Mouse (Mus musculus): Measurements from ENCODE around the gene Pgf.
"Not testable (repeated sequence)": the region's sequence is repeated elsewhere in the genome, so short reads cannot be mapped to it uniquely, and the experiment has no call there.

Gene Pgf

GRCm38 (mm10) chr12:85158801-85159200, 18.8 kb downstream of the Pgf start:
- no peak for DNase-seq (ENCODE audit: low spot score in 2 of 2)

- DNase-seq (ENCODE audit: low spot score in 2 of 2), result no peak
Measured at GRCm38 (mm10) chr12:85157797-85158460, 19.7 kb downstream of the Pgf start.

DNA sequence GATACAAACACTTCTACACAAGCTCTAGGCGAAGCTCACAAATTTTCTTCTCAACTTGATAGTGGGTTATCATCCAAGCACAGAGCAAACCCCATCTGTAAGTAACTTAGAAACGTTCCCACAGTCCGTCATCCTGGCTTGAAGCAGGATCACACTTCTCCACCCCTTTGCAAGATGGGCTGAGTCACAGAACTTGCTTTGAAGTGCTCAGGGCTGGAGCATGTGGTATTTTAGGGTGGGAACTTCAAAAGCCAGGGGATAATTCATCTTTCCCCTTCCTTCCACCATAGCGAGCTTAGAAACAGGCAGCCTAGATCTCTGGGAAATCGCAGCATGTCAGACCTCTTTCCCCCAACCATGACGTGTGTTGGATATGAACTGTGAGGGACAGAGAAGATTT, 21.3 kb downstream of the Pgf start:
- no peak for DNase-seq (ENCODE audit: low spot score in 2 of 2)

DNA sequence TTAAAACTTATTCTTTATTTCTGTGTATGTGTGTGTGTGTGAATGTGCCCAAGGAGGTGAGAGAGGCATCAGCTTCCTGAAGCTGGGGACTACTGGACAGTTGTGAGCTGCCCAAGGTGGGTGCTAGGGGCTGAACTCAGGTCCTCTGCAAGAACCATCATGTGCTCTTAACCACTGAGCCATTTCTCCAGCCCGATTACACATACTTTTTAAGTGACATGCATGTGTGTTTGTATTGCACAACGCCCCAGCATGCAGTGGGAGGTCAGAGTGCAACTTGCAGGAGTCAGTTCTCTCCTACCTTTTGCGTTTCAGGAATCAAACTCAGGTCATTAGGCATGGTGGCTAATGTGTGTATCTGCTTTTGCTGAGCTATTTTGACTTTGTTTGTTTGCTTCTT, 24.6 kb downstream of the Pgf start:
- DNase-seq (ENCODE audit: low spot score in 2 of 2), result no peak

- peak; percentile 50 to 72 for DNase-seq (ENCODE audit: low spot score in 2 of 2)
Measured at GRCm38 (mm10) chr12:85151002-85151774, 26.4 kb downstream of the Pgf start, which contains the start of gene Rps6kl1. Gene Rps6kl1, minus strand, starts transcription at chr12:85151264.

- DNase-seq (ENCODE audit: low spot score in 2 of 2), result no peak
Measured at GRCm38 (mm10) chr12:85150321-85151001, 27.1 kb downstream of the Pgf start.

DNA sequence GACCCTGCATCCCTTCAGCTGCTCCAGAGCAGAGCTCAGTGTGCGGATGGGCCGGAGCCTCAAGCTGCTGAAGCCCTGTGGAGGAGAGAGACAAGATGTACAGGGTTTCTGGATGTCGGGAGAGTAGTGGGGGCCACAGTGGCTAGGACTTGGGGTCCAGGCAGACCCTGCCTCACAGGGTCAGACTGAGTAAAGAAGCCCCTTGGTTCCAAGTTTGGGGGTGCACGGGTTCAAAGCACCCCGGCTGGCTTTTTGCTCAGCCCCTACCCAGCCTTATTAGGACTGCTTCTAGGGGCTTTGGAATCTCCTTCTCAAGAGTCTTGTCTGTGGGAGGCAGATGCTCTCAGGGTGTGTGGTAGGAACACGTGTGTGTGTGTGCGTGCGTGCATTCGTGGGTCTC, 30.7 kb downstream of the Pgf start:
- no peak for DNase-seq (ENCODE audit: low spot score in 2 of 2)

DNA sequence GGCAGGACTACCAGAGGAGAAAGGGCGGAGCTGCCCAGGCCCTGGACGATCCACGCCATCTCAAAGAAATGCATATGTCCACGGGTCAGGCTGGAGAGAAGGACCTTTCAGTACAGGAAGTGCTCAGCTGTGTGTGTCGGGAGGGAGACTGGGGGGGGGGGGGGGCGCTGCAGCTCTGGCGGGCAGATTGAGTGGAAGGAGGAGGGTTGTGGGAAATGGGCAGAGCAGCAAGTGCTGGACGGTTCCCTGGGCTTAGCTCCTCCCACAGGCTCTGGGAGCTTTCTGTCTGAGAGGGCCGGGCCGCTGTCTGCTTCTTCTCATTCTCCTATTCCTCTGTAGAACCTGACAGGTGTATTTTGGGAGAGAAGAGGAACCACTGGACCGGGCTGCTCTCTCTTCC, 31.2 kb downstream of the Pgf start:
- DNase-seq (ENCODE audit: low spot score in 2 of 2), result peak in 1 of 2 experiments; percentile 5

GRCm38 (mm10) chr12:85145630-85146029, 32.0 kb downstream of the Pgf start:
- peak in 1 of 2 experiments; percentile 60 for DNase-seq (ENCODE audit: low spot score in 2 of 2)

DNA sequence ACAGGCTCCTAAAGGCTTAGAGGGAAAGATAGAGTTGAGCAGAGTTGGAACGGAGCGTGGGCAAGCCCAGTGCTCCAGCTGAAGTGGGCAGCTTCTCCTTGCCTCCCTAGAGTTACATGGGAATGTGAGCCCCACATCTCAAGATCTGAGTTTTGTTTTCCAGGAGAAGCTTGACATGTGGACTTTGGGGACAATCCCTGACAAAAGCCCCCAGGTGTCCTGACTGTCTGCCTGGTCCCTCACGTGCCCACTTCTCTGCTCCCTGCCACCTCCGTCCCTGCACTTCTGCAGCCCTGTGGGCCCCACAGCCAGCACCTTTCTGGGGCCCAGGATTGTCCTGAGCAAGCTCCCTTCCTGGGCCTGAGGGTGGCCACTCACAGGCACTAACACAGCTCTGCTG, 32.8 kb downstream of the Pgf start:
- no peak for DNase-seq (ENCODE audit: low spot score in 2 of 2)

DNA sequence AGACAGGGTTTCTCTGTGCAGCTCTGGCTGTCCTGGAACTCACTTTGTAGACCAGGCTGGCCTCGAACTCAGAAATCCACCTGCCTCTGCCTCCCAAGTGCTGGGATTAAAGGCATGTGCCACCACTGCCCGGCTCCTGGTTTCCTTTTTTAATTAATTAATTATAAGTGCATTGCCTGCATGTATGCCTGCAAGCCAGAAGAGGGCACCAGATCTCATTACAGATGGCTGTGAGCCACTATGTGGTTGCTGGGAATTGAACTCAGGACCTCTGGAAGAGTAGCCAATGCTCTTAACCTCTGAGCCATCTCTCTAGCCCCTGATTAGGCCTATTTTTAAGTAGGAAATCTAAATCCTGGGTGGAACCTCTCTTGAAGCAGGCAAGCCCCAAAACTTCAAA, 33.3 kb downstream of the Pgf start:
- not testable (repeated sequence) for DNase-seq (ENCODE audit: low spot score in 2 of 2)

DNA sequence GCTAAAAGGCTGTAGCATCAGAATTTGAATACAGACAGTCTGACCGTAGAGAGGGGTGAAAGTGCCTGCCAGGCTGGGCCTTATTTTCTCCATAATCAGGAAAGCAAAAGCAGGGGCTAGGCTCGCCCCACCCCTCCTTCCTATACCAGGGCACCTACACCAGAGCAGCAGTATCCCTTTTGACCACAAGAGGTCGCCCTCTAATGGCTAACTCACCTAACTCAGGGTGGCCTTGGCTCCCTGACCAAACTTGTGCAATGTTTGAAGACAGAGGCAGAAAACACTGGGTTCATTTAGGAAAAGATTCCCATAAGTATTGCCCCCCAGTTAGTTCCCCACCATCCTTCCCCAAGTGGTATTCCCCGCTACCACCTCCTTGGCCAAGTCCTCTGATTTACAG, 34.8 kb downstream of the Pgf start:
- peak; percentile 85 to 92 for DNase-seq (ENCODE audit: low spot score in 2 of 2)

GRCm38 (mm10) chr12:85141096-85141495, 36.5 kb downstream of the Pgf start:
- no peak for DNase-seq (ENCODE audit: low spot score in 2 of 2)

DNA sequence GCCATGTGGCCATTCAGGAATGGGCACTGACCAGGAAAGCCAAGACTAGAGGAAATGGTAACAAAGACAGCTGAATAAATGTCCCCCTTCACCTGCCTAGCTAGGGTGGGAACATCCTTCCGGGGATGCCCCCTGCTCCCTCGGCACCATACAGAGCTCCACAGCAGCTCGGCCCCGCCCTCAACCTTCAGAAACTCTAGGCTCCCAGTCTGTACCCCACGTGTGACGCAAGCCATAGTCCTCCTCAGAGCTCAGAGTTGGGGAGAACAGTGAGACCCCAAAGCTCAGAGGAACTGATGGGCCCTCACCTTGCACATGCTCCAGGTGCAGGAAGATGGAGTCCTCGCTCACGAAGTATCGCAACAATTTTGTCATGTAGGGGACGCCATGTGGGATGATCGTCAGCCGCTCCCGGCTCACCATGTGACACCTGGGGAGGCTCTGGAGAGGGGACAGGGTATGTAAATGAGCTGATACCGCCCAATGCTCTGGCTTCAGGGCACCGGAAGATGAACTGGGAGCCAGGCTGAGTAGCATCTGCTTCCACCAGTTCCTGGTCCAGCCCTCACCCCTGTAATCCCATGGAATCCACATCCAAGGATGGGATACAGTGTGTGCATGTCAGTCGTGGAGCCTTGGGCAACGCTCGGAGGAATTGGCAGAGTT, 37.4 kb downstream of the Pgf start:
- peak in 1 of 2 experiments; percentile 3 for DNase-seq (ENCODE audit: low spot score in 2 of 2)

DNA sequence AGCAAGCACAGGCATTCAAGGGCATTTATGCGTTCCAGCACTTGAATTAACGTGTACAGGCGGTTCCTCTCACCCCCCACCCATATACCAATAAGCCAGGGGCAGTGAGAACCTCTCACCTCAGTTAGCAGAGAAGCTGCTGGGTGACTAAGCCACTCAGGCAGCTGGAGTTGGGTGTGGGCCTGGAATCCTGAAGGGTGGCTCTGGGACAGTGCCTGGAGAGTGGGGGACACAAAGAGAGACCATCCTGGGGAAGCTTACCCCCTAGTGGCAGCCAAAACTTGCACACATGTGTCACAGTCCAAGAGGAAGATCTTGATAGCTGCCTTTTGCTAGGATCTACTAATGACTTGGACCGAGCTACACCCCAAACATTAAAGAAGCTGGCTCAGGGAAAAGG, 41.0 kb downstream of the Pgf start:
- no peak for DNase-seq (ENCODE audit: low spot score in 2 of 2)

DNA sequence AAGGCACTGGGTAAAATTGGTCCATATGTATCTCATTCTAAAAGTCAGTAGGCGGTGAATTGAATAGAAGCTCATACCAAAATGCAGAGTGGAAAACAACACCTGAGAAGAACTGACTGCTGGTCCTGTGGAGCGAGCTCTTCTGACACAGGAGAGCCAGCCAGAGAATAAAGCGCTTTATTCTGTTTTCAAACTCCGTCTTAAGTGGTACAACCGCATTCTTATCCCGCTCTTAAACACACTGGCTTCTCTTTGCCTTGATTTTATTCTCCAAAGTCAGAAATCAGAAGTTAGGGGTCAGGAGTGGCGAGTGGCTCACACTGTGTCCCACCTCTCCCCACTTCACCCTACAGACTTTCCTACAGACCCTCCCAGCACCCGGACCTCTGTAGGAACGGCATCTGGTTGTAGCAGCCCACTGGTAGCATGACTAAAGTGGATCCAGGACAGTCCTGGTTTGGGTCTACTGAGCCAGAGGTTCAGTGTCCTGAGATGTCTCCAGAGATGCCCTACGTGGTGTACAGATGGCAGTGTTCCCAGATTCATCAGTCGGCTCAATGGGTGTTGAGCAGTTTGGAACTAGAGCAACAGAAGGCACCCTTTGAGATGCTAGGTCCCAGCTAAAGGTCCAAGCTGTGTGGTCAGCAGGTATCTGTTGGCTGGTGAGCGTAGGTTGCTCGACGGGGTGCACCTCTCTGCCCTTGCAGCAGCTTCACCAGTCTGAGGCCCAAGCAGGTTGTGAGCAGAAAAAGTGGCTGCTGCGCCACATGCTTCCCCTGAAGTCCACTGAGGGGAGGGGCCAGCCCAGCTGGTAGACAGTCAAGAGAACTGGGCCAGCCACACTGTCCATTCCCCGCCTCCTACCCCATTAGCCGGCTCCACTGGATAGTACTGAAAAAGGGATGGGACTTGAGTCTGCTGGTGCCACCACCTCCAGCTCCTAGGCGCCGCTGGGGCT, 41.8 kb downstream of the Pgf start:
- DNase-seq (ENCODE audit: low spot score in 2 of 2), result peak in 1 of 2 experiments; percentile 9

GRCm38 (mm10) chr12:85134043-85134794, 43.4 kb downstream of the Pgf start:
- DNase-seq (ENCODE audit: low spot score in 2 of 2), result no peak

GRCm38 (mm10) chr12:85131361-85131760, 46.2 kb downstream of the Pgf start:
- DNase-seq (ENCODE audit: low spot score in 2 of 2), result no peak

- no peak for DNase-seq (ENCODE audit: low spot score in 2 of 2)
Measured at GRCm38 (mm10) chr12:85129426-85129978, 48.1 kb downstream of the Pgf start.
